Mouse (Mus musculus) limb, embryonic 12.5 days (tissue): Measurements from ENCODE around the gene Aldh1b1. TPM values are rescaled to one million over a fixed set of nuclear protein-coding genes. Genes with fewer than 3 reads are reported as not detected.

Experiments
- polyA plus RNA-seq: library from polyadenylated mRNA; unstranded; fragments of >200 nt; fragmentation: Nextera tagmentation; extraction: Ambion mirVana; gene quantifications from 2 replicates; pipeline ENCODE4 v1.2.1, GENCODE M21; 2016

Gene Aldh1b1
- polyA plus RNA-seq, 1 experiment from 2014 or later: 1.3 TPM

Other genes with a start within 250 kb of the Aldh1b1 start
- gene Igfbpl1, start 27.9 kb downstream of the Aldh1b1 start, polyA plus RNA-seq: 0.46 and 0.48 TPM in 2 replicates
- gene Stra6l, start 49.6 kb downstream of the Aldh1b1 start, polyA plus RNA-seq: 1.7 and 2.0 TPM in 2 replicates
- 0.06 TPM in 1 of 2 replicates, not detected in the other for gene Ccdc180, start 91.3 kb downstream of the Aldh1b1 start, polyA plus RNA-seq
- 7.2 and 8.7 TPM in 2 replicates for gene Tdrd7, start 166.3 kb downstream of the Aldh1b1 start, polyA plus RNA-seq
- 4.8 and 5.1 TPM in 2 replicates for gene Tmod1, start 239.9 kb downstream of the Aldh1b1 start, polyA plus RNA-seq